Mouse (Mus musculus): ENCODE measurements around the gene Myo9b. TPM values are rescaled to one million over a fixed set of nuclear protein-coding genes. Genes with fewer than 3 reads are reported as not detected.
"Not testable (repeated sequence)": the region's sequence is repeated elsewhere in the genome, so short reads cannot be mapped to it uniquely, and the experiment has no call there.

Gene Myo9b
- polyA plus RNA-seq, 1 experiment from 2014 or later = 28.3 TPM

DNA sequence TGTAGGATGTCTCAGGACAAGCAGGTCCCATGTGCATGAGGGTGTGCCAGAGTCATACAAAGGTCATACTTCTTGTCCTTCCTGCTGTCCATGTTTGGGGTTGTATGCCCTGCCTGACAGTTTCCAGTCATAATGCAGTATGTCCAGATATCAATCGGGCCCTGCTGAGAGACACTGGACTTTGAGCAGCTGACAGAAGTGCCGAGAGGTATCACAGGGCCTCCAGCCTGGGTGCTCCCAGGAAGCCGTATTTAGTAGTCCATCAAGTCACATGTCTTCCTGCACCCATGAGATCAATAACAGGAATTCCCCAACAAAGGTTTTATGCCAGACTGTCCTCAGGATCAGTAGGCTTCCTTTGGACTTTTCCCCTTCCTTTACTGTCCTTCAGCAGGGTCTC lies 27.2 kb downstream of the Myo9b start:
- no peaks in the 10 kb centered on the region for H3K27me3 ChIP-seq
- H3K9ac ChIP-seq = no peak overlapping the region
- ATAC-seq (ENCODE audit: low FRiP score) = no peak
- H3K27ac ChIP-seq = no peak overlapping the region
- no peaks in the 10 kb centered on the region for H3K4me1 ChIP-seq
- peaks cover 44% of the 10 kb centered on the region for H3K36me3 ChIP-seq (replicated peaks)
- H3K4me2 ChIP-seq = no peak overlapping the region
- WGBS = 100% methylated on average over 3 of the region's 3 CpGs
- no peak overlapping the region for H3K4me3 ChIP-seq (replicated peaks)
- H3K9me3 ChIP-seq = peaks cover 8% of the 10 kb centered on the region; the same call in 1 of the 2 replicates

DNA sequence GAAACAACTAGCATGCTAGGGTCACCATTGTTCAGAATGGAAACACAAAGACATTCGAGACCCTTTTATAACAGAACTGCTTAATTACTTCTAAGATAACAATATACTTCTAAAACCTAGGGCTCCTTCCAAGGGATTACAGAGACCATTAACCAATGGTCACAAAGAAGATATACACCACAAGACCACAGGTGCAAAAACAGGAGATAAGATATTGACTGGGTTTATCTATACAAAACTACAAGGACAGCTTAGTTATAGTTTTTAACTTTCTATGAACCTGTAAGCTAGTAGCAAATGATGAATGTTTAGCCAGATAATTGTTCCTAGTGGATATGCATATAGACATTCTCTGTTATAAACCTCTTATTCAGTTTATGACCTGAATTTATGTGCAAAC lies 30.3 kb downstream of the Myo9b start:
- Histone ChIP-seq H3K4me2 (no peak overlapping the region), H3K4me3 (replicated peaks) (no peak overlapping the region), H3K36me3 (replicated peaks) (peaks cover 17% of the 10 kb centered on the region), H3K4me1 (no peaks in the 10 kb centered on the region), H3K9me3 (peaks cover 8% of the 10 kb centered on the region; the same call in 1 of the 2 replicates), H3K9ac (no peak overlapping the region), H3K27ac (no peak overlapping the region), H3K27me3 (no peaks in the 10 kb centered on the region)
- no peak for ATAC-seq (ENCODE audit: low FRiP score)
- WGBS = 94% methylated on average over 1 of the region's 1 CpGs

DNA sequence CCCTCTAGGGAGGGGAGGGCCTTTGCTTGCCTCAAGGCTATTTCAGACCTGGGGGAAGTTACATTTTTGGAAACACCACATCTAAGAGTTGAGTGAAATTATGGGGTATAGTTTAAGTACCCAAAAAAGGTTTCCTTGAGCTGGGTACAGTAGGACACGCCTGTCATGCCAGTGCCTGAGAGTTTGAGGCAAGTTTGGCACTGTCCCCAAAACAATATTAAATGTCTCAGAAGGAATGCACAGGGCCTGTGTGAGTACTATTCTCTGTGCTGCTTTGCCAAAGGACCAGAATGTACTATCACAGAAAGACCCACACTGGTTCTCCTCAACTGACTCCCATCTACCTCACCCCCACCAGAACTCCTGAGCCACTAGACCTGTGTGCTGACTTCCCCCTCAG lies 31.1 kb downstream of the Myo9b start:
- Histone ChIP-seq H3K27me3 (no peaks in the 10 kb centered on the region), H3K36me3 (replicated peaks) (peaks cover 17% of the 10 kb centered on the region), H3K4me3 (replicated peaks) (no peak overlapping the region), H3K4me2 (no peak overlapping the region), H3K9me3 (peaks cover 8% of the 10 kb centered on the region; the same call in 1 of the 2 replicates), H3K9ac (no peak overlapping the region), H3K27ac (no peak overlapping the region), H3K4me1 (no peaks in the 10 kb centered on the region)
- WGBS = 96% methylated on average over 1 of the region's 1 CpGs
- no peak for ATAC-seq (ENCODE audit: low FRiP score)

DNA sequence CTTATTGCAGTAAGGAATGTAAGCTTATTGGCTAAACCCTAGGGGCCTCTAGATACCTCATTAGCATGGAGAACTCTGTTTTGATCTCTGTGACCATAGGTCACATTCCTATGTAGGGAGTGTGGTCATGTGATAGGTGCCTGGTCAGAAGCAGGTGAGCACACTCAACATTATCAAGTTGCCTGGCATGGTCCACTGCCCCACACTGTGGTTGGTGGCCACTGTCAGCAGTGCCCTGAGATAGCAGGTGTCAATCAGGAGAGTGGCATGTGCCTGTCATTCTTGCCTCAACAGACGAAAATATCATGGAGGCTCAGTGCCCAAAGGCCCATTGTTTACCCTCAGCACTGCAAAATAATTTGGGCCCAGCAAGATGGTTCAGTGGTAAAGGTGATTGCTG lies 33.5 kb downstream of the Myo9b start:
- H3K4me3 ChIP-seq (replicated peaks) = no peak overlapping the region
- no peak for ATAC-seq (ENCODE audit: low FRiP score)
- H3K27me3 ChIP-seq = no peaks in the 10 kb centered on the region
- no peak overlapping the region for H3K9ac ChIP-seq
- H3K36me3 ChIP-seq (replicated peaks) = peaks cover 17% of the 10 kb centered on the region
- peaks cover 8% of the 10 kb centered on the region; the same call in 1 of the 2 replicates for H3K9me3 ChIP-seq
- 65% methylated on average over 1 of the region's 1 CpGs for whole genome bisulfite sequencing
- no peak overlapping the region for H3K27ac ChIP-seq
- H3K4me2 ChIP-seq = no peak overlapping the region
- no peaks in the 10 kb centered on the region for H3K4me1 ChIP-seq

DNA sequence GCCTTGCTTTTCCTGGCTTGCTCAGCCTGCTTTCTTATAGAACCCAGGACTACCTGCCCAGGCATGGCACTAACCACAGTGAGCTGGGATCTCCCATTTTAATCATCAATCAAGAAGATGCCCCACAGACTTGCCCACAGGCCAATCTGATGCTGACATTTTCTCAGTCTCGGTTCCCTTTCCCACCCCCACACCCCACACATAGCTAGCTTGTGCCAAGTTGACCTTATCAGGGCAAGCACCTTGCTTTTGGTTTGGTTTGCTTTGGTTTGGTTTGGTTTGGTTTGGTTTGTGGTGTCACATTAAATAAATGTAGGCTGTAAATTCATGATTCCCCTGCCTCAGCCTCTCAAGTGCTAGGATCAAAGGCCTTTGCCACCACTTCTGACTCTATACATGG lies 34.9 kb downstream of the Myo9b start:
- peaks cover 2% of the 10 kb centered on the region for H3K4me1 ChIP-seq
- peaks cover 7% of the 10 kb centered on the region; the same call in 1 of the 2 replicates for H3K9me3 ChIP-seq
- no peak overlapping the region for H3K4me2 ChIP-seq
- peaks cover 13% of the 10 kb centered on the region for H3K36me3 ChIP-seq (replicated peaks)
- no peak overlapping the region for H3K27ac ChIP-seq
- no peak overlapping the region for H3K9ac ChIP-seq
- no peak for ATAC-seq (ENCODE audit: low FRiP score)
- H3K4me3 ChIP-seq (replicated peaks) = no peak overlapping the region
- WGBS = 100% methylated on average over 1 of the region's 1 CpGs
- no peaks in the 10 kb centered on the region for H3K27me3 ChIP-seq

DNA sequence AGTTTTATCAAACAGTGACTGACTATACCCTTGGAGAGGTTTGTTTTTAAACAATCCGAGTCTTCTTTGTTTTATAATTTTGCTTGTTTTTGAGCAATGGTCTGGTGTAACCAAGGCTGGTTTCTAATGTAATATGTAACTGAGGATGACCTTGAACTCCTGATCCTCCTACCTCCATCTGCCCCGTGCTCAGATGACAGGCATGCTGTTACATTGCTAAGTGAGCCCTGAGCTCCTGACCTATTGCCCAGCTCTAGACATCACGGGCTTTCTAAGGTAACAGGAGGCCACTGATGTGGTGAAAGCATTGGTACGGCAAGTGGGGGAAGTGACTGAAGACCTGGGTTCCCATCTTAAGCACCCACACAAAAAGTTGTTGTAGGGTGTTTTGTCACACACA lies 35.4 kb downstream of the Myo9b start:
- Histone ChIP-seq H3K9ac (no peak overlapping the region), H3K4me2 (no peak overlapping the region), H3K4me3 (replicated peaks) (no peak overlapping the region), H3K4me1 (peaks cover 6% of the 10 kb centered on the region), H3K27ac (no peak overlapping the region), H3K9me3 (0 out of 2 replicates have a peak, but pooled peaks cover 4% of the 10 kb centered on the region), H3K36me3 (replicated peaks) (peaks cover 10% of the 10 kb centered on the region), H3K27me3 (no peaks in the 10 kb centered on the region)
- 89% methylated on average over 4 of the region's 4 CpGs for WGBS
- ATAC-seq (ENCODE audit: low FRiP score) = no peak

DNA sequence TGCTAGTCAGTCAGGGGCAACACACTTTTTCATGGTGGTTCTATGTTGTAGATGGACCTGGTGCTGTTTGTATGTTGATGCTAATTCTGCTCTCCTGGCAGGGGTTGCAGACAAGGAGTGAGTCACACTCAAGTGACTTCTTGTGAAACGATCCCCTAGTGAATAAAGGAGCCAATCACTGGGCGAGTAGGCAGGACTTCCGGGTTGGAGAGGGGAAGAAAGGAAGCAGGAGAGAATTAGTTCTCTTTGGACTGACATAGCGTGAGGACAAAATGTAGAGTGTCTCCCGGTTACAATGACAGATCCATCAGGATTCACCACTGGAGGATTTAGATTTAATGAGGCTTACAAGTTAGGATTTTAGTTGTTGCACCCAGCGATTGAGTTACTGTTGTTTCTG lies 37.9 kb downstream of the Myo9b start:
- Histone ChIP-seq H3K4me3 (replicated peaks) (no peak overlapping the region), H3K36me3 (replicated peaks) (peaks cover 7% of the 10 kb centered on the region), H3K27ac (no peak overlapping the region), H3K27me3 (no peaks in the 10 kb centered on the region), H3K9me3 (no peaks in the 10 kb centered on the region), H3K4me2 (no peak overlapping the region), H3K9ac (no peak overlapping the region), H3K4me1 (peaks cover 7% of the 10 kb centered on the region)
- ATAC-seq (ENCODE audit: low FRiP score) = no peak
- 77% methylated on average over 6 of the region's 6 CpGs for WGBS

DNA sequence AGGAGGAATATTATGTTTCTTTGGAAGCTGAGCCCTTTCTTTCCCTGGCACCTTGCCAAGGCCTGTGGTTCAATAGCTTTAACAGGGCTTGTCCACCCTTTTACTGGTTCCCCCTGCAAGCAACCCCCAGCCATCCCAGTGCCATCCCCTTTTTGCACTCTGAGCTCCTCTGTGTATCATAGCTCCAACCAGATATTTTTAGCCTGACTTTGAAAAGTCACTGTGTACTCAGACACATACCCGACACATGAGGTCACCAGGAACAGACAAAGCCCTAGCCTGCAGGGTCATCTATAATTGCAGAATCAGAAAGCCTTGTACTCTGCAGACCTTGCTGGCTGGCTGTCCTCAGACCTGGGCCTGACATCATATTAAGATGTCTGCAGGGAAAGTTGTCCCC lies 40.2 kb downstream of the Myo9b start:
- Histone ChIP-seq H3K27me3 (no peaks in the 10 kb centered on the region), H3K4me2 (no peak overlapping the region), H3K36me3 (replicated peaks) (peaks cover 7% of the 10 kb centered on the region), H3K9me3 (no peaks in the 10 kb centered on the region), H3K4me3 (replicated peaks) (no peak overlapping the region), H3K9ac (no peak overlapping the region), H3K4me1 (peaks cover 7% of the 10 kb centered on the region), H3K27ac (no peak overlapping the region)
- WGBS = 68% methylated on average over 1 of the region's 1 CpGs
- no peak for ATAC-seq (ENCODE audit: low FRiP score)

DNA sequence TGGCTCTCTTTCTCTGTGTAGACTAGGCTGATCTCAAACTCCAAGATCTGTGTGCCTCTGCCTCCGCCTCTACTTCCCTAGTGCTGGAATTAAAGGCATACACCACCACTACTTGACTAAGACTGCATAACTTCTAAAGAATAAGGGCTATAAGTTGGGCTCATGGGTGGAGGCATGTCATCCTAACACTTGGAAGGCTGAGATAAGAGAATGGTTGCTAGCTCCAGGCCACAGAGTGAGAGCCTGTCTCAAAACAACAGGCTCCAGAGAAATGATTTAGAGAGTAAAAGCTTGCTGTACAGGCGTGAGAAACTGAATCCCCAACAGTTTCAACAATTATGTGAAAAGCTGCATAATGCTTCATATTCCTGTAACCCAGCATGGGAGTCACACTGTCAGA lies 41.4 kb downstream of the Myo9b start:
- 81% methylated on average over 2 of the region's 2 CpGs for WGBS

DNA sequence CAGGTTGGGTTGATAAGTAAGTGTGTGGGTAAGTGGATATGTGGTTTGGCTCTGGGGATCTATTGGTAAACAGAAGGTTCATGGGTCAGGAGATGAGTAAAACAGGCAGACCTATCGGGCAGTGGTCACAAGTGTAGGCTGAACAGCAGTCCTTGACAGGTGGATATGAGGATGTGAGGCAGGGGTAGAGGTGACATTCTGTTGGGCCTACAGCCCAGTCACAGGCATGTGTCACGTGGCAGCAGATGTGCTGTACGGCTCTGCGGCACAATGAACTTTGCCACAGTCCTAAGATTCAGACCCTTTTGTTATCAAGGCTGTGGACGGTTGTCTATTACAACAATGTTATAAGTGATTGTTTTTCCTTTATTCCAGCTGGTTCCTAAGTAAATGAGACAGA lies 43.5 kb downstream of the Myo9b start:
- no peak overlapping the region for H3K27ac ChIP-seq
- WGBS = 92% methylated on average over 5 of the region's 5 CpGs
- H3K9me3 ChIP-seq = no peaks in the 10 kb centered on the region
- H3K4me1 ChIP-seq = peaks cover 7% of the 10 kb centered on the region
- no peak for ATAC-seq (ENCODE audit: low FRiP score)
- peaks cover 7% of the 10 kb centered on the region for H3K36me3 ChIP-seq (replicated peaks)
- no peak overlapping the region for H3K9ac ChIP-seq
- H3K27me3 ChIP-seq = no peaks in the 10 kb centered on the region
- H3K4me2 ChIP-seq = no peak overlapping the region
- H3K4me3 ChIP-seq (replicated peaks) = no peak overlapping the region

More for the DNA sequence above, 41.4 kb downstream of the Myo9b start:
- Histone ChIP-seq H3K4me2 (no peak overlapping the region), H3K36me3 (replicated peaks) (peaks cover 7% of the 10 kb centered on the region), H3K27ac (no peak overlapping the region), H3K4me3 (replicated peaks) (no peak overlapping the region), H3K27me3 (no peaks in the 10 kb centered on the region), H3K9me3 (no peaks in the 10 kb centered on the region), H3K4me1 (peaks cover 7% of the 10 kb centered on the region), H3K9ac (no peak overlapping the region)
- no peak for ATAC-seq (ENCODE audit: low FRiP score)

DNA sequence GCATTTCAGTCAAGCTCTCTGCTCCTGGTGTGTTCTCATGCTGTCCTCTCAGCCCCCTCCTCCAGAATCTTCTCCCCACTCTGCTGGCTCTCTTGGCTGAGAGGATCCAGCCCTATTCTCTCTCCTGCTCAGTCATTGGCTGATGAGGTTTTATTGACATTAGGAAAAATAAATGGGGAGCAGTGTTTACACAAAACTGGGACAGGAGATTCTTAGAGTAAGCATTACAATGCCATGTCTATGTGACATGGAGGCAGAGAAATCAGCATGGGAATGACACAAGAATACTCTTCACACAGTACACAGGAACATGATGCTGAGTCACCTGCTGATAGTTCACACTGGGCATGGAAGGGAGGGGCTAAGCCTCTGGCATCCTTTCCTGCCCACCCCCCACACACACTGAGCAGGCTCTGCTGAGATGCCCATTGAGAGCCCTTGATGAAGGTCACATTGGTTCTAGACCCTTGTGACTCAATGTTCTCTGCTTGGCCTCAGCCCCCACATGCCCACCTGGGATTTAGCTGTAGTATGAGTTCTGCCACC lies 44.0 kb downstream of the Myo9b start:
- Histone ChIP-seq H3K9ac (no peak overlapping the region), H3K27me3 (no peaks in the 10 kb centered on the region), H3K9me3 (no peaks in the 10 kb centered on the region), H3K4me2 (no peak overlapping the region), H3K4me3 (replicated peaks) (no peak overlapping the region), H3K4me1 (peaks cover 7% of the 10 kb centered on the region), H3K27ac (no peak overlapping the region), H3K36me3 (replicated peaks) (peaks cover 7% of the 10 kb centered on the region)
- no peak for ATAC-seq (ENCODE audit: low FRiP score)

DNA sequence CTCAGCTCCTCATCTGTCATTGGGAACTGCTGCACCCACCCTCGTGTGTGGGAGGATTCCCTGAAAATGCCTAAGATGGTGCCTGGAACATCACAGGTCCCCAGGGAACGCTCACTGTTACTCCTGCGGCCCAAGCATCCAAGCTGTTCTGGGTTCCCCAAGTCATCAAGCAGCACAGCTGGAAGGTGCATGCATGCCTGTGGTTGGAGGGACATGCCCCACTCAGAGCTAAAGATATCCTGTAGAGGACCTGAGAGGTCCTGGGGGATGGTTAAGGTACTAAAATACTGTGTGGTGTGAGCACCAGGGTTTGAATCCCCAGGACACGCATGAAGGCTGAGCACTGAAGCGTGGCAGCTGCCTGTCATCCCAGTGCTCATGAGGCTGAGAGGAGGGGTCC lies 46.1 kb downstream of the Myo9b start:
- not testable (repeated sequence) for H3K4me3 ChIP-seq (replicated peaks); ATAC-seq (ENCODE audit: low FRiP score); H3K27me3 ChIP-seq; H3K27ac ChIP-seq; H3K4me1 ChIP-seq; H3K9ac ChIP-seq; H3K4me2 ChIP-seq; H3K9me3 ChIP-seq
- whole genome bisulfite sequencing = 94% methylated on average over 5 of the region's 5 CpGs
- H3K36me3 ChIP-seq (replicated peaks) = peaks cover 25% of the 10 kb centered on the region

DNA sequence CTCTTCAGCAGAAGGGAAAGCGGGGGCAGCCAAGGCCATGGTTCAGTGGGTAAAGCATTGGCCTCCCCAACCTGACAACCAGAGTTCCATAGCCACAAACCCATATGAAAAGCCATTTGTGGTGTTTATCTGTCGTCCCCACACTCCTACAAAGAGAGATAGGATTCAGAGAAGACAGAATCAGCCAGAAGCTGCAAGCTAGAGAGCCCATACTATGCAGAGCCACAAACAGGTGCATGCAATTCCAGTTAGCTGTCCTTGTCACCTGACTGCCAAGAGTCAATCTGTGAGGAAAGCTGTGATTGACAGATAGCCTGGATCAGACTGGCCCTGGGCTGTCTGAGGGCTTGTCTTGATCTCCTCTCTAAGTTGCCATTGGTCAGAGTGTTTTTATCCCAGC lies 47.2 kb downstream of the Myo9b start:
- not testable (repeated sequence) for H3K9ac ChIP-seq; H3K27me3 ChIP-seq; H3K27ac ChIP-seq; H3K9me3 ChIP-seq; ATAC-seq (ENCODE audit: low FRiP score); H3K4me1 ChIP-seq; H3K4me3 ChIP-seq (replicated peaks); H3K4me2 ChIP-seq
- 88% methylated on average over 2 of the region's 2 CpGs for WGBS
- H3K36me3 ChIP-seq (replicated peaks) = peaks cover 37% of the 10 kb centered on the region

All from forebrain, embryonic 12.5 days (tissue).